Mouse (Mus musculus) embryo, embryonic 10.5 days (tissue): ENCODE data around the gene Bicc1.

Experiments used
- DNase-seq: peaks from one replicate; pipeline ENCODE4 v3.0.0-alpha.2; 2015; ENCODE audit warnings: low spot score

The Bicc1 gene

GRCm38 (mm10) chr10:70876119-70876518 lies 283.4 kb downstream of the Bicc1 start:
- DNase-seq = peak; percentile 33

DNA sequence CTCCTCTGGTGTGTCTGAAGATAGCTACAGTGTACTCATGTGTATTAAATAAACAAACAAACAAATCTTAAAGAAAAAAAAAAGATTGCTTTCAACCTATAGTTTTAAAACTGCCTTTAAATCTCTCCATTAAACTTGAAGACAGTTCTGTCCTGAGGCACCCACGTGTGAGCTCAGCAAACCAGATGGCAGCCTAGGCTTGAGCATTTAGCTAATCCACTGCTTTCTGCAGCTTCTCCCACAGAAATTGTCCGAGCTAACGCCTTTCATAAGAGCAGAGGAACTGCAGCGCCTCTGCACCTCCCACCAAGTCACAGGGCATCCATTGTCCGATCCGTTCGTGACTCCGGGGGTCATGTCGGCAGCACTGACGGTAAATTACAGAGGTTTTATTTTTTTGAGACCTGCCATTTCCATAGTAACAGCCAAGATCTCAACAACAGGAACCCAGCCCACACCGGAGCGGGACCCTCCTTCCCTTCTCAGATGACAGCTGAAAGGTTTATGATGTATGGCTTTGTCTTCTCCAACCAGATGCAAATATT lies 284.4 kb downstream of the Bicc1 start:
- DNase-seq = peak; percentile 42
